Mouse (Mus musculus) heart, embryonic 11.5 days (tissue): ENCODE results near the gene Inka1. TPM values are rescaled to one million over a fixed set of nuclear protein-coding genes. Genes with fewer than 3 reads are reported as not detected.

ENCODE experiments used
- ATAC-seq: fragments of 200-750 bp; cut with Nextera tagmentation; replicated peaks from 2 replicates; pipeline ENCODE4 v1.8.0; 2017; ENCODE audit warnings: moderate library complexity; ENCODE audit not compliant: insufficient number of reproducible peaks, low FRiP score, low TSS enrichment
- H3K27ac ChIP-seq: fragments of 300-500 bp; sonication (generic); 2 replicates; pipeline ENCODE4 v1.5.1; 2014; ENCODE audit warnings: mild to moderate bottlenecking, low read depth, low read length
- H3K27me3 ChIP-seq: fragments of 300-500 bp; sonication (generic); 2 replicates; pipeline ENCODE4 v1.6.1; 2014; ENCODE audit warnings: mild to moderate bottlenecking, low read length, mixed read lengths; ENCODE audit not compliant: control insufficient read depth, insufficient read depth
- H3K36me3 ChIP-seq: fragments of 300-500 bp; sonication (generic); 2 replicates; pipeline ENCODE4 v1.6.1; 2014; ENCODE audit warnings: mild to moderate bottlenecking, low read length, moderate library complexity, mixed read lengths; ENCODE audit not compliant: control insufficient read depth, insufficient read depth
- H3K4me1 ChIP-seq: fragments of 300-500 bp; sonication (generic); 2 replicates; pipeline ENCODE4 v1.6.1; 2014; ENCODE audit warnings: low read length; ENCODE audit not compliant: control insufficient read depth, insufficient read depth
- H3K4me2 ChIP-seq: fragments of 300-500 bp; sonication (generic); 2 replicates; pipeline ENCODE4 v1.6.1; 2014; ENCODE audit warnings: mild to moderate bottlenecking, moderate library complexity
- H3K4me3 ChIP-seq: fragments of 300-500 bp; sonication (generic); 2 replicates; pipeline ENCODE4 v1.5.1; 2014; ENCODE audit warnings: low read depth, low read length
- H3K9ac ChIP-seq: fragments of 300-500 bp; sonication (generic); 2 replicates; pipeline ENCODE4 v1.6.1; 2014; ENCODE audit warnings: mild to moderate bottlenecking, low read depth, low read length, moderate library complexity
- H3K9me3 ChIP-seq: fragments of 300-500 bp; sonication (generic); replicated peaks from 2 replicates; pipeline ENCODE4 v1.6.1; 2016; ENCODE audit warnings: low read length; ENCODE audit not compliant: control insufficient read depth
- WGBS: fragments of 180-500 bp; shearing (Covaris S2); extraction: QIAGEN DNeasy Blood & Tissue Kit; methylation state at CpG from one replicate; pipeline ENCODE4 v1.1.7; 2014; ENCODE audit not compliant: insufficient replicate concordance; 5-methylcytosine and 5-hydroxymethylcytosine counted together
- polyA plus RNA-seq: library from polyadenylated mRNA; unstranded; fragments of >200 nt; fragmentation: Nextera tagmentation; extraction: Ambion mirVana; gene quantifications from 2 replicates; pipeline ENCODE4 v1.2.1, GENCODE M21; 2014

Inka1 gene
- polyA plus RNA-seq, 1 experiment from 2014 or later, result 66.6 TPM

- H3K4me1 ChIP-seq, result peaks cover 69% of the 10 kb centered on the region
- no peak; the same call in 1 of the 2 replicates for ATAC-seq
- WGBS, result 38% methylated on average over 7 of the region's 7 CpGs
- peak overlapping the region; percentile 86 for H3K9ac ChIP-seq
- H3K4me3 ChIP-seq, result peak overlapping the region; percentile 59
- peak overlapping the region; percentile 100 for H3K27ac ChIP-seq
- H3K9me3 ChIP-seq, result no peaks in the 10 kb centered on the region
- peaks cover 7% of the 10 kb centered on the region; the same call in 1 of the 2 replicates for H3K36me3 ChIP-seq
- peak overlapping the region; percentile 67 for H3K4me2 ChIP-seq
- H3K27me3 ChIP-seq, result no peaks in the 10 kb centered on the region
Observed at GRCm38 (mm10) chr9:107981684-107982605, 3.7 kb downstream of the Inka1 start.

GRCm38 (mm10) chr9:107978815-107979214 lies 6.9 kb downstream of the Inka1 start:
- H3K4me1 ChIP-seq, result peaks cover 73% of the 10 kb centered on the region
- H3K9me3 ChIP-seq, result no peaks in the 10 kb centered on the region
- no peak for ATAC-seq
- WGBS, result 85% methylated on average over 12 of the region's 12 CpGs
- H3K4me3 ChIP-seq, result no peak overlapping the region
- H3K9ac ChIP-seq, result no peak overlapping the region
- H3K27ac ChIP-seq, result no peak overlapping the region
- peaks cover 7% of the 10 kb centered on the region; the same call in 1 of the 2 replicates for H3K36me3 ChIP-seq
- H3K27me3 ChIP-seq, result no peaks in the 10 kb centered on the region
- no peak overlapping the region for H3K4me2 ChIP-seq

- Histone ChIP-seq H3K27me3 (no peaks in the 10 kb centered on the region), H3K9me3 (no peaks in the 10 kb centered on the region), H3K4me3 (peak within 1 kb of the TSS; percentile 47), H3K4me1 (peaks cover 57% of the 10 kb centered on the region), H3K36me3 (peaks cover 9% of the 10 kb centered on the region), H3K4me2 (peak within 1 kb of the TSS; percentile 73), H3K27ac (peak within 1 kb of the TSS; percentile 97), H3K9ac (peak within 1 kb of the TSS; percentile 77)
- ATAC-seq, result peak; percentile 72
- WGBS, result 44% methylated on average over 12 of the region's 12 CpGs
Observed at GRCm38 (mm10) chr9:107975399-107976386, 10.0 kb downstream of the Inka1 start, which contains the start of gene Uba7. Uba7 (plus strand) TSS chr9:107975505.

DNA sequence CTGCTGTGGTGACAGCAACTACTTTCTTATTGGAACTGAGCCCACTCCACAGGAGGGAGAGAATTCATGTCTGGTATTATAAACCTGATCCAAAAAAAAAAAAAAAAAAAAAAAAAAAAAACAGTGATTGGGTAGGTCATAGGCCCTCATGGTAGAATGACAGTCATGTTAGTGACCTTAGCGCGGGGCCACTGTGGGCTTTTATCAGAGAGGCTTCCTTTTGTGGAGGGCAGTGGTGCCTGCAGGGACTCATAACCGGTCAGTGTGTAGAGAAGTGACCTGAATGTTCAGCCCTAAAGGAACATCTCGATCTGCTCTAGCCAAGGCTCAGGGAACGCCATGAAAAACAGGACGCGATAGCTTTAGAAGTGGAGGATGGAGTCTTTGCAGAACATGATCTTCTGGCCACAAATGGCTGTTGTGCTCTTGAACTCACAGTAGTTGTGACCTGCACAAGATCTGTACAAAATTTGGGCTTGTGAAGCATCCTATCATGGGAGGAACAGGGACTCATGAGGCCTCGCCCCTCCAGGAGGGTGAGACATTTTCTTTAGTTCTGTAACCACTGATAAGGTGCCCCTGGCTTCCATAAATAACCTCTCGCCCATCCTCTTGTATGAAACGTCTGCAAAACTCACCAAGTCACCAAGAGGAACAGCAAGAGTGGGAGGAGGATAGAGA lies 11.0 kb downstream of the Inka1 start:
- peak overlapping the region; percentile 97 for H3K27ac ChIP-seq
- peak overlapping the region; percentile 73 for H3K4me2 ChIP-seq
- peak overlapping the region; percentile 48 for H3K9ac ChIP-seq
- peaks cover 47% of the 10 kb centered on the region for H3K4me1 ChIP-seq
- no peak; the same call in 1 of the 2 replicates for ATAC-seq
- no peaks in the 10 kb centered on the region for H3K9me3 ChIP-seq
- peaks cover 7% of the 10 kb centered on the region for H3K36me3 ChIP-seq
- 41% methylated on average over 10 of the region's 10 CpGs for WGBS
- no peaks in the 10 kb centered on the region for H3K27me3 ChIP-seq
- H3K4me3 ChIP-seq, result no peak overlapping the region

DNA sequence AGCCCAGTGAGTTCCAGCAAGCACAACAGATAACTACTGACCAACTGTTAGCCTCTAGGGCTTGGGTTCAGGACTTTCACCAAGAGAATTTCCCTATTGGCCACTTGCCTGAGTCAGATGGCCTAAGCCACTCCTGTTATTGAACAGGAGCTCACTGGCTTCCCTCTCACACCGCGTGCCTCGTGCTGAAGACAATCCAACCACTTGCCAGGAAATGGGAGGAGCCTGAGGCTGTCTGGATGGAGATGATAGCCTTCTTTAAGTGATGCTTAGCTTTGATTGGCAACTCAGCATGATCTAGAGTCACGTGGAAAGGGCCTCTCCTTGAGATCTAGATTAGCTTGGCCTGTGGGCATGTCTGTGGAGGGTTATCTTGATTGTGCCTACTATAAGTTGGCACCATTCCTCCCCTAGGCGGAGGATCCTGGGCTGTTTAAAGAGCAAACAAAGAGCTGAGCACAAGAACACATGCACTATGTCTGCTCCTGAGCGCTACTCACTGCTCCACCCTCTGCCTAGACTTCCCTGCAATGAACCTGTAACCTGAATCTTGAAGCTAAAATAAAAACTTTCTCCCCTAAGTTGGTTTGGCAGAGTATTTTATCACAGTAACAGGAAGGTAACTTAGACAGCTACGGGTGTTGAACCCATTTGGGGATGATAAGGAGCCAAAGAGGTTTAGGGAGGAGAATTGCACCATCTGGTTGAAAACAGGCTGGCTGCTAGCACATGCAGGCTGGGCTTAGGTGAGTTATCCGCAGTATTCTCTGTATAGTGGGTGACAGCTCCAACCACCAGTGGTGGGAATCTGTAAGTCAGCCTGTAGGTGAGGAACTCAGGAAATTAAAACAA lies 13.8 kb downstream of the Inka1 start:
- peaks cover 9% of the 10 kb centered on the region for H3K36me3 ChIP-seq
- WGBS, result 49% methylated on average over 8 of the region's 8 CpGs
- no peak overlapping the region for H3K4me3 ChIP-seq
- no peaks in the 10 kb centered on the region for H3K9me3 ChIP-seq
- peak overlapping the region; percentile 97 for H3K27ac ChIP-seq
- H3K4me2 ChIP-seq, result 0 out of 2 replicates have a peak overlapping the region, but pooled peaks have one; percentile 3
- no peaks in the 10 kb centered on the region for H3K27me3 ChIP-seq
- peak; percentile 82 for ATAC-seq
- H3K9ac ChIP-seq, result no peak overlapping the region
- peaks cover 38% of the 10 kb centered on the region for H3K4me1 ChIP-seq

DNA sequence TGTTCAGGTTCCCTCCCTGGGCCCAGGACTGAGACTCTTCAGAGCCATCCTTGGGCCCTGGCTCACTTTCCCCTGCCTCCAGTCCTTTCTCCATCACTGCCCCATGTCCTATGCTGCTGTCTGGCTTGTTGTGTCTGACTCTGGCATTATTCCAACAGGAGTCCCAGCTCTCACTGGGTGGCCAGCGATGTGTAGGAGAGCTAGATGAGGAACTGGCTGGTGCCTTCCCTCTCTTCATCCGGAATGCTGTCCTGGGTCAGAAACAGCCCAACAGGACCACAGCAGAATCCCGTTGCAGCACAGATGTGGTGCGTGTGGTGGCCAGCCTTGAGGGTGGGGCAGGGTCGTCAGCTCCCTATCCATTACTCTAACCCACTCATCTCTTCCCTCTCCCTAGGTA lies 15.4 kb downstream of the Inka1 start:
- ATAC-seq, result no peak
- H3K36me3 ChIP-seq, result peaks cover 9% of the 10 kb centered on the region
- H3K27me3 ChIP-seq, result no peaks in the 10 kb centered on the region
- H3K9ac ChIP-seq, result no peak overlapping the region
- H3K4me3 ChIP-seq, result no peak overlapping the region
- 89% methylated on average over 5 of the region's 5 CpGs for whole genome bisulfite sequencing
- H3K27ac ChIP-seq, result peak overlapping the region; percentile 97; the same call in 1 of the 2 replicates
- no peak overlapping the region for H3K4me2 ChIP-seq
- peaks cover 25% of the 10 kb centered on the region for H3K4me1 ChIP-seq
- H3K9me3 ChIP-seq, result no peaks in the 10 kb centered on the region

DNA sequence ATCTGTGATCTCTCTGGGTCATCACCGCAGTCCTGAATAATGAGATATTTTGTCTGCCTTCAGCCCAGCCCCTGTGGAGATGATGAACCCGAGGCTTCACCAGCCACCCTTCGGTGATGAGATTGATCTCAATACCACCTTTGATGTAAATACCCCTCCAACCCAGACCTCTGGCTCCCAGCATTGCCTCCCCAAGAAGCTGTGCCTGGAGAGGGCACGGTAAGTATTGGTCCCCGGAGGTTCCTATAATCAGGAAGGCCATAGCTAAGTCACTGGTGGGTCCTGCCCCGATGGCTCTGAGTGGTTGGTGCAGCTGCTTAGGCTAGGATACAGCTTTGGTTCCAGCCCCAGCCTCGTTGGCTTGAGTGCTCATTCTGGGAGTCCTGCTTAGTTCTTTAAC lies 17.1 kb downstream of the Inka1 start:
- H3K27me3 ChIP-seq, result no peaks in the 10 kb centered on the region
- peaks cover 9% of the 10 kb centered on the region for H3K36me3 ChIP-seq
- H3K27ac ChIP-seq, result no peak overlapping the region
- H3K4me3 ChIP-seq, result no peak overlapping the region
- H3K9me3 ChIP-seq, result no peaks in the 10 kb centered on the region
- 86% methylated on average over 7 of the region's 7 CpGs for WGBS
- H3K4me1 ChIP-seq, result peaks cover 23% of the 10 kb centered on the region
- H3K4me2 ChIP-seq, result no peak overlapping the region
- H3K9ac ChIP-seq, result no peak overlapping the region
- no peak for ATAC-seq
